Comparison of ENCODE assay signal across 8 mouse cellular contexts in genomic region chrX:155623701-155624281, GRCm38 (mm10). TPM values are rescaled to one million over a fixed set of nuclear protein-coding genes. Genes with fewer than 3 reads are reported as not detected.
DNase-seq lines count a peak whose midpoint lies in the region; ATAC-seq lines count a peak whose summit lies in the region.

Gene Ptchd1, minus strand, starts transcription at chrX:155623814.

- peak; percentile 7 for DNase-seq in layer of hippocampus, adult 11-12 months (ENCODE audit: low spot score)
- no peak for DNase-seq in layer of hippocampus, adult 9-10 months (ENCODE audit: low spot score)
- DNase-seq in cerebellum, adult 11-12 months = peak; percentile 75
- DNase-seq in left cerebral cortex, postnatal 14 days (ENCODE audit: low spot score in 2 of 2) = peak; percentile 16 to 24
- DNase-seq in neural tube, embryonic 11.5 days (ENCODE audit: low spot score) = peak; percentile 44
- DNase-seq in ovary, adult 18-20 months (ENCODE audit: low spot score) = no peak
- no peak for DNase-seq in lung, postnatal 14 days

- peak within 1 kb of the TSS; percentile 43 for H3K9ac ChIP-seq in forebrain, embryonic 15.5 days (replicated peaks)
- peak within 1 kb of the TSS; percentile 6; the same call in 1 of the 2 replicates for H3K9ac ChIP-seq in neural tube, embryonic 11.5 days (ENCODE audit: low read length)

- H3K36me3 ChIP-seq in forebrain, embryonic 15.5 days = no peaks in the 10 kb centered on the region
- no peaks in the 10 kb centered on the region for H3K36me3 ChIP-seq in neural tube, embryonic 11.5 days (ENCODE audit: control insufficient read depth, insufficient read depth, low read length)

- 21% methylated on average over 26 of the region's 34 CpGs for whole genome bisulfite sequencing in forebrain, embryonic 15.5 days
- 18% methylated on average over 19 of the region's 34 CpGs for WGBS in neural tube, embryonic 11.5 days

- H3K4me1 ChIP-seq in forebrain, embryonic 15.5 days = 0 out of 2 replicates have a peak, but pooled peaks cover 6% of the 10 kb centered on the region
- H3K4me1 ChIP-seq in neural tube, embryonic 11.5 days (ENCODE audit: control insufficient read depth, insufficient read depth, low read length) = no peaks in the 10 kb centered on the region

- peak within 1 kb of the TSS; percentile 87 for H3K4me2 ChIP-seq in forebrain, embryonic 15.5 days (replicated peaks)
- peak within 1 kb of the TSS; percentile 76 for H3K4me2 ChIP-seq in neural tube, embryonic 11.5 days (ENCODE audit: low read depth)

- peak; percentile 82 for ATAC-seq in forebrain, embryonic 15.5 days (replicated peaks)
- peak; percentile 62 for ATAC-seq in neural tube, embryonic 11.5 days (ENCODE audit: insufficient read depth, low FRiP score, low TSS enrichment)

- intact Hi-C loops in left cerebral cortex, postnatal 14 days (cut with DNase I) = no loop called here

- H3K27me3 ChIP-seq in forebrain, embryonic 15.5 days = 0 out of 2 replicates have a peak, but pooled peaks cover 7% of the 10 kb centered on the region
- H3K27me3 ChIP-seq in neural tube, embryonic 11.5 days (ENCODE audit: control insufficient read depth, insufficient read depth, low read length) = peaks cover 23% of the 10 kb centered on the region

- H3K27ac ChIP-seq in forebrain, embryonic 15.5 days (replicated peaks) = 0 out of 2 replicates have a peak within 1 kb of the TSS, but pooled peaks have one; percentile 8
- no peak within 1 kb of the TSS for H3K27ac ChIP-seq in neural tube, embryonic 11.5 days (ENCODE audit: low read depth, low read length)

- no peaks in the 10 kb centered on the region for H3K9me3 ChIP-seq in forebrain, embryonic 15.5 days
- no peaks in the 10 kb centered on the region for H3K9me3 ChIP-seq in neural tube, embryonic 11.5 days (ENCODE audit: control insufficient read depth, low read length)

- peak within 1 kb of the TSS; percentile 53 for H3K4me3 ChIP-seq in forebrain, embryonic 15.5 days
- peak within 1 kb of the TSS; percentile 45 for H3K4me3 ChIP-seq in neural tube, embryonic 11.5 days (ENCODE audit: low read depth, low read length)

RNA-seq across cellular contexts. Expression of gene Ptchd1, which starts in this region (rescaled TPM):
- polyA plus RNA-seq in forebrain, embryonic 15.5 days (2015; fragmentation: Nextera tagmentation; extraction: Ambion mirVana) = 2.7 and 2.9 TPM in 2 replicates
- total RNA-seq in left cerebral cortex, postnatal 14 days (2021) = 10 to 100 TPM; 18.9 to 21.7 TPM
- polyA plus RNA-seq in neural tube, embryonic 11.5 days (2014; fragmentation: Nextera tagmentation; extraction: Ambion mirVana) = 0.93 and 1.2 TPM in 2 replicates

Comparison
In these comparisons a context has a peak if more than half of its experiments do, and no peak if none do; other contexts are left out.
1. DNase-seq: peak in layer of hippocampus, adult 11-12 months (single experiment), cerebellum, adult 11-12 months (single experiment), left cerebral cortex, postnatal 14 days (2 of 2) and neural tube, embryonic 11.5 days (single experiment); none in layer of hippocampus, adult 9-10 months (single experiment), ovary, adult 18-20 months (single experiment) and lung, postnatal 14 days (single experiment).